Mouse (Mus musculus): ENCODE measurements at regions not wholly inside any gene's neighbourhood (a gene's known extent, or its start where the extent isn't known, plus 50 kb on each side); places are given as distances from the start of the nearest gene placed in this dataset.
"Not testable (repeated sequence)": the region's sequence is repeated elsewhere in the genome, so short reads cannot be mapped to it uniquely, and the experiment has no call there.

DNA sequence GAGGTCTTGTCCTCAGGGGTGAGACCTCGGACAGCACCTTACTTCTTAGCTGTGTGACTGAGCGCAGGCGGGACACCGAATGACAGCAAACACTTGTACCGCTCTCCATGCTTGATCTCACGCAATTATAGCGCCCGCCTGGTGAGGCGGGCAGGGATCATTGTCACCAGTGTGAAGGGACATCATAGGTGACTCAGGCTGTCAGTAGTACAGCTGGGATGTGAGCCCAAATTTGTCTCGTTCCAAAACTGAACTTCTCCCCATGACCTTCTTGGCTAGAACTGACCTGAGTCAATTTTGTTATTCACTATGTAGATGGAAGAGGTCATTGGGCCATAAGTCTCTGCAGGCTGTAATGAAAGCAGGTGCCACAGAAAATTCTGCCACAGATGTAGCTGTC is 104.1 kb upstream of the Rad23b start:
- Histone ChIP-seq H3K4me1 (no peaks in the 10 kb centered on the region), H3K27me3 (no peaks in the 10 kb centered on the region), H3K9me3 (replicated peaks) (no peaks in the 10 kb centered on the region), H3K27ac (no peak overlapping the region), H3K9ac (no peak overlapping the region), H3K4me2 (no peak overlapping the region), H3K36me3 (no peaks in the 10 kb centered on the region), H3K4me3 (replicated peaks) (no peak overlapping the region)
- ATAC-seq (replicated peaks; ENCODE audit: low FRiP score) = no peak
- WGBS = 79% methylated on average over 10 of the region's 10 CpGs

DNA sequence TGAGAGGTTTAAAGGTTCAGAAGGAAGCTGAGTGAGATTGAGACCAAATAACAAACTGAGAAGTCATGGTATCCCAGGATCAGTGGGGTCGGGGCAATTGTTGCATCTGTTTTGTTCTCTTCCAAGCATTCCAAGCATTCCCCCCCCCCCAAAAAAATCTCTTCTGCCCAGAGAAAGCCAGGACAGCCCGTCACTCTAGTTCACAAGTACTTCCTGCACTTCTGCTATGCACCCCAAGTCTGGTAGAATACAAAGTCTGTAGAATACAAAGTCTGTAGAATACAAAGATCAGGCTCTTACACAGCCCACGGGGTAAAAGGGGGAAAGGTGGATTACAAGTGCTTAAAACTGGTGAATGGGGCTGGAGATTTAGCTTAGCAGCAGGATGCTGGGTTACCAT is 99.5 kb upstream of the Rad23b start:
- H3K4me3 ChIP-seq (replicated peaks) = no peak overlapping the region
- WGBS = 51% methylated on average over 3 of the region's 3 CpGs
- H3K4me1 ChIP-seq = no peaks in the 10 kb centered on the region
- no peak overlapping the region for H3K27ac ChIP-seq
- H3K9ac ChIP-seq = no peak overlapping the region
- no peaks in the 10 kb centered on the region for H3K36me3 ChIP-seq
- no peak overlapping the region for H3K4me2 ChIP-seq
- H3K9me3 ChIP-seq (replicated peaks) = no peaks in the 10 kb centered on the region
- no peaks in the 10 kb centered on the region for H3K27me3 ChIP-seq
- no peak for ATAC-seq (replicated peaks; ENCODE audit: low FRiP score)

DNA sequence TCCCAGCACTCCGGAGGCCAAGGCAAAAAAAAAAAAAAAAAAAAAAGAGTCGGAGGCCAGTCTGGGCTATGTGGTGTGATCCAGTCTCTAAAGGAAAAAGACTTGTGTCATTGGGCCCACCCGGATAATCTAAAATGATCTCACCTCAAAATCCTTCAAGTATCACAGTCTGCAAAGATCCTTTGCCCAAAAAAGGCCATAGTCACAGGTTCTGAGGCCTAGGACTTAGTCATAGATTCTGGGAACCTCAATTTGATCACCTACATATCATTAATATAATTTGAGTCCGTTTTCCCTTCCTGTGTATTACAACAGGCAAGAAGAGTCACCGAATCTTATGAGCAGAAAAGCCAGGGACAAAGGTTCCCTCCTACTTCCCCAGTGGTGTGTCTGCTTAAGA is 98.3 kb upstream of the Rad23b start:
- Histone ChIP-seq H3K9ac (no peak overlapping the region), H3K4me3 (replicated peaks) (no peak overlapping the region), H3K27ac (no peak overlapping the region), H3K4me1 (no peaks in the 10 kb centered on the region), H3K27me3 (no peaks in the 10 kb centered on the region), H3K36me3 (no peaks in the 10 kb centered on the region), H3K9me3 (replicated peaks) (no peaks in the 10 kb centered on the region), H3K4me2 (no peak overlapping the region)
- ATAC-seq (replicated peaks; ENCODE audit: low FRiP score) = no peak
- WGBS = 90% methylated on average over 5 of the region's 5 CpGs

DNA sequence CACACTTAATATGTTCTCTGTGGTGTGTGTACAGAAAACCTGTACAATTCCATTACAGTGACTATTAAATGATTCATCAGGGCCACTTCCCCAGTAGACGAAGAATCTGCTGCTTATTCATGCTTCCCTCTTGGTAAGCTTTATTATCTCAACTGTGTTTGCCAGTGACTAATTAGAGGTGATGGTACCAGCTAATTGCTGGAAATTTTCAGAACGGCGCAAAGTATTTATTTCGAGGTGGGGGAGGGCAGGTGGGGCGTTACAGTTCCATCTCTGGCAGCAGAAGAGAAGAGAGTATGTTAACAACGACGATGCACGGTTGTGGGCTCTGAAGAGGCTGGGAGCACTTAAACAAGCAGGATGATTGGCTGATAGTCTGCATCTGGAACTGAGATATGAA is 96.1 kb upstream of the Rad23b start:
- no peak overlapping the region for H3K4me3 ChIP-seq (replicated peaks)
- H3K9me3 ChIP-seq (replicated peaks) = no peaks in the 10 kb centered on the region
- no peaks in the 10 kb centered on the region for H3K36me3 ChIP-seq
- WGBS = 82% methylated on average over 8 of the region's 8 CpGs
- H3K4me2 ChIP-seq = no peak overlapping the region
- no peaks in the 10 kb centered on the region for H3K27me3 ChIP-seq
- no peak overlapping the region for H3K27ac ChIP-seq
- ATAC-seq (replicated peaks; ENCODE audit: low FRiP score) = no peak
- H3K9ac ChIP-seq = no peak overlapping the region
- no peaks in the 10 kb centered on the region for H3K4me1 ChIP-seq

DNA sequence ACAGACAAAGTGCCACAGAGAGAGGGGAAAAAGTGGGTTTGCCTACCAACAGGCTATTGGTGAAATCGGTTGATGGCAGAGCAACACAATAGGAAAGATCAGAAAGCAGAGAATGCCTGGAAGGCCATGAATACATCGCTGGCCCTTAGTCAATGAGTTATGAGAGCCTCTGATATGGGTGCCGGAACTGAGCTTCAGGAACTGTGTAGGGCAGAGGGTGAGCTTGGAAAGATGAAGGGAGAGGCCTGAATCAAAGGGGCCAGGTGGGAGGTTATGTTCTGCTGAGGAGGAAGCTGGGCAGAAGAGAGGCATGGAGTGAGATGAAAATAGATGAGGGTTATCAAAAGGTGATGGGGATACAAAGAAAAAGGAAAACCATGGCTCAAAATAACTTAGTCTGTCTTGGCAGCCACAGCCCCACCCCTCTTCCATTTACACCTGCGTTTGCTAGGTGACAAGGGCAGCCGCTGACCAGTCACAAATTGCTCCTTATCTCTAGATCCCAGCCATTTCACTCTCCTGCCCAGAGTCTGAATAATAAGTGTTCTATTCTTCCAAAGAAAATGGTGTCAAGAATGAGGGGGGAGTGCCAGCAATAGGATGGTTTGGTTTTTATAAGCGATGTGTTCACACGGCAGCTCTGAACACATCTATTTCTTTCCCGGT is 77.7 kb upstream of the Rad23b start:
- Histone ChIP-seq H3K4me1 (no peaks in the 10 kb centered on the region), H3K4me3 (replicated peaks) (no peak overlapping the region), H3K36me3 (no peaks in the 10 kb centered on the region), H3K27me3 (no peaks in the 10 kb centered on the region), H3K27ac (no peak overlapping the region), H3K9me3 (replicated peaks) (no peaks in the 10 kb centered on the region), H3K9ac (no peak overlapping the region), H3K4me2 (no peak overlapping the region)
- ATAC-seq (replicated peaks; ENCODE audit: low FRiP score) = no peak
- WGBS = 79% methylated on average over 8 of the region's 8 CpGs

DNA sequence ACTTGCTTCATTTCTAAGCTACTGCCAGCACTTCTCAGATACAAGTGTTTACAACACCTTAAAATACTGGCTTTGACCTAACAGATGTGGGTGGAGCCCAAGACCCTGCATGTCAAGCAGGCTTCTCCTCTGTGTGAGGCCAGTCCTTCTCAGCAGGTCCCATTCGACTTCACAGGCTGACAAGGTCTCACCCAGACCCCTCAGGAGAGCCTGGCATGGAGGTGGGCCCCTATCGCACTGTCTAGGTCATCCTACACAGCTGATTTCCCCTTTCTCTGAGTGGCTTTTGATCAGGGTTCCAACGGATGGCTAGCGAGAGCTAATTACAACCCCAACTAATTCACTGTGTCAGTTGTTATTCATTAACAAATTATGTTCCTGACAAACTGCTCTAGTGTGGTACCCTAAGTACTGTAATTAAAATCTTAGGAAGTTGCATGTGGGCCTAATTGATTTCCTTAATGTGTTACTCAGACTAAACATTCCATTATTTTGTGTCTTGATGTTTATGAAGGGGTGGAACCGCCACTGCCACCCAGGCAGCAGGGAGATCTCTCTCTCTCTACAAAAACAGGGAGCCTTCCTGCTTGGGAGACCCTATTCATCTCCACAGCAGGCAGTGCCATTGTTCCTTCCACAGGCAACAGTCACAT is 73.4 kb upstream of the Rad23b start:
- Histone ChIP-seq H3K4me1 (no peaks in the 10 kb centered on the region), H3K4me2 (no peak overlapping the region), H3K4me3 (replicated peaks) (no peak overlapping the region), H3K27me3 (no peaks in the 10 kb centered on the region), H3K9me3 (replicated peaks) (no peaks in the 10 kb centered on the region), H3K27ac (no peak overlapping the region), H3K36me3 (no peaks in the 10 kb centered on the region), H3K9ac (no peak overlapping the region)
- ATAC-seq (replicated peaks; ENCODE audit: low FRiP score) = peak; percentile 29; the same call in 1 of the 2 replicates
- WGBS = 15% methylated on average over 5 of the region's 5 CpGs

DNA sequence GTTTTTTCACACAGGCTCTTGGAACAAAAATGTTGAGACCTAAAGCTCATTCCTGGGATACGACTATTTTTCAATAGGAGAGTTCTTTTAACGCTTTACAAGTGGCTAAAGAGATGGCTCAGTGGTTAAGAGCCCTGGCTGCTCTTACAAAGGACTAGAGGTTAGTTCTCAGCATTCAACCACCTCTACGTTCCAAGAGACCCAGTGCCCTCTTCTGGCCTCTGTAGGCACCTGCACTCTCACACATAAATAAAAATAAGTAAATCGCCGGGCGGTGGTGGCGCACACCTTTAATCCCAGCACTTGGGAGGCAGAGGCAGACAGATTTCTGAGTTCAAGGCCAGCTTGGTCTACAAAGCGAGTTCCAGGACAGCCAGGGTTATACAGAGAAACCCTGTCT is 70.5 kb upstream of the Rad23b start:
- H3K4me2 ChIP-seq; H3K9ac ChIP-seq; ATAC-seq (replicated peaks; ENCODE audit: low FRiP score); H3K9me3 ChIP-seq (replicated peaks); H3K4me3 ChIP-seq (replicated peaks); H3K27me3 ChIP-seq; H3K36me3 ChIP-seq; H3K27ac ChIP-seq; H3K4me1 ChIP-seq: not testable (repeated sequence)
- WGBS = 90% methylated on average over 8 of the region's 8 CpGs

DNA sequence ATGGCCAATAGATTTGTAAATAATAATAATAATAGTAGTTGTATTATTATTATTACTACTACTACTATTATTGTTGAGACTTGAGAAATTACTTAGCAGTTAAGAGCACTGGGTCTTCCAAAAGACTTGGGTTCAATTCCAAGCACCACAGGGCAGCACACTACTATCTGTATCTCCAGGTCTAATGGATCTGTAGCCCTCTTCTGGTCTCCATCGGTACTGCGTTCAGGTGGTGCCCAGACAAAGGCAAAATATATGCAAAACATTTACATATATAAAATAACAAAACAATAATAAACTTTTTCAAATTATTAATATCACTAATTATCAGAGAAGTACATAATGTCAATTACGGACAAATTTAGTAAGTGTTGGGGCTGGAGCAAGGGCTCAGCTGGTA is 69.1 kb upstream of the Rad23b start:
- H3K9me3 ChIP-seq (replicated peaks) = no peaks in the 10 kb centered on the region
- WGBS = 83% methylated on average over 3 of the region's 3 CpGs
- no peaks in the 10 kb centered on the region for H3K4me1 ChIP-seq
- no peak overlapping the region for H3K9ac ChIP-seq
- H3K36me3 ChIP-seq = no peaks in the 10 kb centered on the region
- 0 out of 2 replicates have a peak, but pooled peaks cover 2% of the 10 kb centered on the region for H3K27me3 ChIP-seq
- no peak for ATAC-seq (replicated peaks; ENCODE audit: low FRiP score)
- no peak overlapping the region for H3K27ac ChIP-seq
- H3K4me3 ChIP-seq (replicated peaks) = no peak overlapping the region
- no peak overlapping the region for H3K4me2 ChIP-seq

DNA sequence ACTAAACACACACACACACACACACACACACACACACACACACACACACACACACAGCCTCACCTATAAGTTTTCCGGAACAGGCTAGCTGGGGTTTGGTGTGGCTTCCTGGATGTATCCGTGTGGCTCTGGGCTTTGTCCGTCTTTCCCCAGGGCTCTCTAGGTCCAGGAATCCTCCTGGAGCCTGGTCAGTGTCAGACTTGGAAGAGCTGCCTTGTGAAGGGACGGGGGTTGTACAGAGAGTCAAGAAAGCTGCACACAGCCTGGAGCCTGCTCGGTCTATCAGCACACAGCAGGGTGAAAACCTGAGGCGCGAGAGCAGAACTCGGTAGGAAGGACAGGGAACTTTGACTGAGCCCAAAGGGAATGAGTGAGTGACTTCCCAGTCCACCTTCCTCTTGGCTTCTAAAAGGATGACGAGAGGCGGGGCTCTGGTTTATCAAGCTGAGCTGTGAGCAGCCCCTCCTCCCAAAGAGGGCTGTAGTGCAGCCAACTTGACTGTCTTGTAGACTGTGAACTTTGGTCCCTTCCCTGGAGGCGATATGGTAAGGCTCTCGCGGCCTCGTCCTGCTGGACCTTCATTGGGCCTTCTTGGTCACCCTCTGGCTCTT is 68.3 kb upstream of the Rad23b start:
- Histone ChIP-seq H3K9ac (no peak overlapping the region), H3K27ac (no peak overlapping the region), H3K4me1 (no peaks in the 10 kb centered on the region), H3K4me2 (no peak overlapping the region), H3K9me3 (replicated peaks) (no peaks in the 10 kb centered on the region), H3K27me3 (0 out of 2 replicates have a peak, but pooled peaks cover 2% of the 10 kb centered on the region), H3K36me3 (no peaks in the 10 kb centered on the region), H3K4me3 (replicated peaks) (no peak overlapping the region)
- no peak for ATAC-seq (replicated peaks; ENCODE audit: low FRiP score)
- 81% methylated on average over 14 of the region's 14 CpGs for WGBS

DNA sequence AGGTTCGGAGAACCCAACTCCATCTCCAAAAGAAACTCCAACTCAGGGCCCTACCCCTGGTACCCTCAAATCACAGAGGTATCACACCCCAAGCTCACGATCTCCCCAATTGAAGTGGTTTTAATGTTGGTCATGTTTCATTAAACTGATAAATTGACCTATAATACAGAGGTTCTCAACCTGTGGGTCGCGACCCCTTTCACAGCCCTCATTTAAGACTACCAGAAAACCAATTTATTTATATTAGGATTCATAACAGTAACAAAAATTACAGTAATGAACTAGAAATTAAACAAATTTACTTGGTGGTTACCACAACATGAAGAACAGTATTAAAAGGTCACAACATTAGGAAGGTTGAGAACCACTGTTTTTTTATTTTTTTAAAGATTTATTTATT is 67.4 kb upstream of the Rad23b start:
- H3K9ac ChIP-seq = no peak overlapping the region
- 88% methylated on average over 4 of the region's 4 CpGs for WGBS
- H3K4me3 ChIP-seq (replicated peaks) = no peak overlapping the region
- ATAC-seq (replicated peaks; ENCODE audit: low FRiP score) = no peak
- 0 out of 2 replicates have a peak, but pooled peaks cover 2% of the 10 kb centered on the region for H3K27me3 ChIP-seq
- no peaks in the 10 kb centered on the region for H3K36me3 ChIP-seq
- no peaks in the 10 kb centered on the region for H3K9me3 ChIP-seq (replicated peaks)
- H3K27ac ChIP-seq = no peak overlapping the region
- no peak overlapping the region for H3K4me2 ChIP-seq
- H3K4me1 ChIP-seq = no peaks in the 10 kb centered on the region

DNA sequence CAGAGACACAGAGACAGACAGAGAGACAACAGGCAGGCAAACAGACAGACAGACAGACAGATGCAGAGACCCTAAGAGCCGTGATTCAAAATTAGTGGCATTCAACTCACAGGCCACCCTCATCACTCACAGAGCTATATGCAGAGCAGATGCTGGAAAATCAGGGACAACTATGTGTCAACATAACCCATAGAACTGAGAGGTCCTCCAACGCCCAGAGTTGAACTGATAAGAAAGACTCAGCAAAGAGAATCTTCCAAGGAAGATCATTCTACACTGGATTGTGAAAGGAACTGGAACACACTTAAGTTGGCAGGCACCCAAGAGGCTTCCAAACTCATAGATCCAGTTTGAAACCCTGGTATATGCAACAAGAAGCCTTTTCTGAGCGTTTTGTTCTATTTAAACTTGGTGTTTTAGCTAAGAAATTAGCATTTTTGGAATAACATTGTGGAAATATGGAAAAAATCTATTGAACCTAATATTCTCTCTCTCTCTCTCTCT is 65.1 kb upstream of the Rad23b start:
- 74% methylated on average over 3 of the region's 3 CpGs for WGBS
- no peak for ATAC-seq (replicated peaks; ENCODE audit: low FRiP score)
- Histone ChIP-seq H3K9me3 (replicated peaks) (no peaks in the 10 kb centered on the region), H3K4me2 (no peak overlapping the region), H3K27me3 (0 out of 2 replicates have a peak, but pooled peaks cover 2% of the 10 kb centered on the region), H3K4me1 (no peaks in the 10 kb centered on the region), H3K4me3 (replicated peaks) (no peak overlapping the region), H3K27ac (no peak overlapping the region), H3K36me3 (no peaks in the 10 kb centered on the region), H3K9ac (no peak overlapping the region)

DNA sequence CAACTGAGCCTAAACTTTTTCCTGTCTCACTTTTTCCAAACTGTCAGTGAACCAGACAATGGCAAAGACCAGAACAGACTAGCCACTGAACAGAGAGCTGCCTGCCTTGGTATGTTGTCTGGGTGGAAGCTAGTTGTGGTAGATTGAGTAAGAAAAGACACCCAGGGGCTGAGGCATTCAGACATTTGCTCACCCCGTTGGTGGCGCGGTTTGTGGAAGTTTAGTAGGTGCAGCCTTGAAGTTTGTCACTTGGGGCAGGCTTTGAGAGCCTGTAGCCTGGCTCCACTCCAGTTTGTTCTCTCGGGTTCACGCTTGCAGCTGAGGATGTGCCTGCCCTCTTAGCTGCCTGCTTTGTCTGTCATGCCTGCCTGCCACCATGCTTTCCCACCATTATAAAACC is 64.2 kb upstream of the Rad23b start:
- 21% methylated on average over 5 of the region's 5 CpGs for WGBS
- Histone ChIP-seq H3K4me2 (no peak overlapping the region), H3K36me3 (no peaks in the 10 kb centered on the region)

More for the DNA sequence above, 64.2 kb upstream of the Rad23b start:
- Histone ChIP-seq H3K27me3 (0 out of 2 replicates have a peak, but pooled peaks cover 2% of the 10 kb centered on the region), H3K4me3 (replicated peaks) (no peak overlapping the region), H3K9me3 (replicated peaks) (no peaks in the 10 kb centered on the region), H3K4me1 (no peaks in the 10 kb centered on the region), H3K27ac (no peak overlapping the region), H3K9ac (no peak overlapping the region)
- ATAC-seq (replicated peaks; ENCODE audit: low FRiP score) = no peak
